Mouse (Mus musculus): ENCODE data around the gene B3gnt6.

B3gnt6 gene

GRCm38 (mm10) chr7:98177071-98177485 is 22.2 kb downstream of the B3gnt6 start:
- DNase-seq (ENCODE audit: low spot score in 2 of 2) = peak; percentile 37 to 56

GRCm38 (mm10) chr7:98176322-98177070 is 22.8 kb downstream of the B3gnt6 start:
- DNase-seq (ENCODE audit: low spot score in 2 of 2) = peak; percentile 42 to 48

GRCm38 (mm10) chr7:98174883-98175755 is 24.2 kb downstream of the B3gnt6 start:
- DNase-seq (ENCODE audit: low spot score in 2 of 2) = no peak

- DNase-seq (ENCODE audit: low spot score in 2 of 2) = no peak
Measured at GRCm38 (mm10) chr7:98173408-98173807, 25.9 kb downstream of the B3gnt6 start.

GRCm38 (mm10) chr7:98172661-98173060 is 26.6 kb downstream of the B3gnt6 start:
- DNase-seq (ENCODE audit: low spot score in 2 of 2) = no peak

GRCm38 (mm10) chr7:98171141-98172073 is 27.9 kb downstream of the B3gnt6 start:
- DNase-seq (ENCODE audit: low spot score in 2 of 2) = no peak

GRCm38 (mm10) chr7:98164999-98165528 is 34.2 kb downstream of the B3gnt6 start:
- DNase-seq (ENCODE audit: low spot score in 2 of 2) = peak in 1 of 2 experiments; percentile 41

GRCm38 (mm10) chr7:98164382-98164998 is 34.8 kb downstream of the B3gnt6 start:
- DNase-seq (ENCODE audit: low spot score in 2 of 2) = peak; percentile 56 to 60

- no peak for DNase-seq (ENCODE audit: low spot score in 2 of 2)
Measured at GRCm38 (mm10) chr7:98163700-98164099, 35.6 kb downstream of the B3gnt6 start.

GRCm38 (mm10) chr7:98162239-98162638 is 37.0 kb downstream of the B3gnt6 start:
- DNase-seq (ENCODE audit: low spot score in 2 of 2) = no peak

GRCm38 (mm10) chr7:98160041-98160740 is 39.1 kb downstream of the B3gnt6 start:
- no peak for DNase-seq (ENCODE audit: low spot score in 2 of 2)

- no peak for DNase-seq (ENCODE audit: low spot score in 2 of 2)
Measured at GRCm38 (mm10) chr7:98158481-98158880, 40.8 kb downstream of the B3gnt6 start.

GRCm38 (mm10) chr7:98157636-98158332 is 41.5 kb downstream of the B3gnt6 start:
- no peak for DNase-seq (ENCODE audit: low spot score in 2 of 2)

- DNase-seq (ENCODE audit: low spot score in 2 of 2) = no peak
Measured at GRCm38 (mm10) chr7:98156280-98156665, 43.0 kb downstream of the B3gnt6 start.

- DNase-seq (ENCODE audit: low spot score in 2 of 2) = peak; percentile 59 to 76
Measured at GRCm38 (mm10) chr7:98155546-98156279, 43.6 kb downstream of the B3gnt6 start.

GRCm38 (mm10) chr7:98153892-98154291 is 45.4 kb downstream of the B3gnt6 start:
- DNase-seq (ENCODE audit: low spot score in 2 of 2) = no peak

GRCm38 (mm10) chr7:98153345-98153744 is 45.9 kb downstream of the B3gnt6 start:
- DNase-seq (ENCODE audit: low spot score in 2 of 2) = no peak

- no peak for DNase-seq (ENCODE audit: low spot score in 2 of 2)
Measured at GRCm38 (mm10) chr7:98152400-98152799, 46.9 kb downstream of the B3gnt6 start.

- DNase-seq (ENCODE audit: low spot score in 2 of 2) = no peak
Measured at GRCm38 (mm10) chr7:98150525-98150924, 48.8 kb downstream of the B3gnt6 start.
